Mouse (Mus musculus) retina, adult 2 months (tissue): Measurements from ENCODE around the gene Itgad.
A peak's percentile ranks its signal among the peaks of the same experiment; 100 is the strongest.

Experiments
- DNase-seq: peaks from one replicate; pipeline ENCODE4 v3.0.0-alpha.2; 2012; ENCODE audit warnings: low read depth, low spot score

Gene Itgad

GRCm38 (mm10) chr7:128180126-128180525, 25.9 kb downstream of the Itgad start:
- DNase-seq: no peak

GRCm38 (mm10) chr7:128180546-128180945, 26.4 kb downstream of the Itgad start:
- no peak for DNase-seq

- no peak for DNase-seq
These were observed 27.5 kb downstream of the Itgad start for GRCm38 (mm10) chr7:128181691-128182090.

- no peak for DNase-seq
These were observed 47.4 kb downstream of the Itgad start for GRCm38 (mm10) chr7:128201607-128202006.

- DNase-seq: no peak
These were observed 48.9 kb downstream of the Itgad start for GRCm38 (mm10) chr7:128203071-128203470.

- DNase-seq: no peak
These were observed 50.0 kb downstream of the Itgad start for GRCm38 (mm10) chr7:128204179-128204578.

GRCm38 (mm10) chr7:128205695-128206094, 51.5 kb downstream of the Itgad start:
- DNase-seq: no peak

- DNase-seq: no peak
These were observed 52.0 kb downstream of the Itgad start, which contains the start of gene Cox6a2 for GRCm38 (mm10) chr7:128206152-128206551. Gene Cox6a2, minus strand, starts transcription at chr7:128206387.

- peak; percentile 25 for DNase-seq
These were observed 54.0 kb downstream of the Itgad start for GRCm38 (mm10) chr7:128208187-128208586.

- no peak for DNase-seq
These were observed 55.6 kb downstream of the Itgad start for GRCm38 (mm10) chr7:128209826-128210225.

- DNase-seq: no peak
These were observed 65.8 kb downstream of the Itgad start for GRCm38 (mm10) chr7:128219952-128220351.

- DNase-seq: no peak
These were observed 66.8 kb downstream of the Itgad start for GRCm38 (mm10) chr7:128220936-128221335.

GRCm38 (mm10) chr7:128231741-128232140, 77.6 kb downstream of the Itgad start:
- no peak for DNase-seq

- DNase-seq: no peak
These were observed 80.6 kb downstream of the Itgad start for GRCm38 (mm10) chr7:128234796-128235195.

GRCm38 (mm10) chr7:128235481-128235880, 81.3 kb downstream of the Itgad start:
- no peak for DNase-seq

GRCm38 (mm10) chr7:128236426-128236825, 82.2 kb downstream of the Itgad start:
- no peak for DNase-seq

- DNase-seq: peak; percentile 56
These were observed 82.8 kb downstream of the Itgad start, which contains the start of gene Armc5 for GRCm38 (mm10) chr7:128236856-128237592. Gene Armc5, plus strand, starts transcription at chr7:128237342.

- DNase-seq: no peak
These were observed 83.4 kb downstream of the Itgad start for GRCm38 (mm10) chr7:128237593-128237926.

GRCm38 (mm10) chr7:128237927-128238778, 84.0 kb downstream of the Itgad start, which contains the start of gene 9130023H24Rik:
Gene 9130023H24Rik, minus strand, starts transcription at chr7:128238031.
- DNase-seq: peak; percentile 99

GRCm38 (mm10) chr7:128238991-128239390, 84.8 kb downstream of the Itgad start:
- DNase-seq: no peak

- no peak for DNase-seq
These were observed 86.1 kb downstream of the Itgad start for GRCm38 (mm10) chr7:128240131-128240784.

GRCm38 (mm10) chr7:128242331-128242730, 88.2 kb downstream of the Itgad start:
- DNase-seq: no peak
